Mouse (Mus musculus) embryonic stem cell, embryonic (primary cell): ENCODE results near the gene A930004D18Rik.

Experiments
- CTCF ChIA-PET, 4 experiments: fragments of 300-600 bp in 2 of 4; fragments of 350-600 bp in 2 of 4; sonication (Branson Sonifier 250); formaldehyde crosslinking; loops; one replicate each; lab custom pipeline; 2022; ENCODE audit warnings: inconsistent platforms in 2 of 4; lab: Charles Lee
- POLR2A ChIA-PET, 4 experiments: fragments of 300-600 bp in 2 of 4; fragments of 350-600 bp in 2 of 4; sonication (Branson Sonifier 250); formaldehyde crosslinking; loops; one replicate each; lab custom pipeline; 2022; ENCODE audit warnings: antibody characterized with exemption in 4 of 4, inconsistent platforms in 1 of 4; lab: Charles Lee

A930004D18Rik gene

GRCm38 (mm10) chr2:18005137-18005536 lies 32.4 kb downstream of the A930004D18Rik start:
- ChIA-PET POLR2A (interaction anchor here (0.5 to 3.5 kb wide), 19 partner anchors 8 to 449 kb away, joined by 3 to 15 read pairs (median 4); partner anchors contain the start of gene H2al2a (in 1 of the 4)), CTCF (no interaction called here)

DNA sequence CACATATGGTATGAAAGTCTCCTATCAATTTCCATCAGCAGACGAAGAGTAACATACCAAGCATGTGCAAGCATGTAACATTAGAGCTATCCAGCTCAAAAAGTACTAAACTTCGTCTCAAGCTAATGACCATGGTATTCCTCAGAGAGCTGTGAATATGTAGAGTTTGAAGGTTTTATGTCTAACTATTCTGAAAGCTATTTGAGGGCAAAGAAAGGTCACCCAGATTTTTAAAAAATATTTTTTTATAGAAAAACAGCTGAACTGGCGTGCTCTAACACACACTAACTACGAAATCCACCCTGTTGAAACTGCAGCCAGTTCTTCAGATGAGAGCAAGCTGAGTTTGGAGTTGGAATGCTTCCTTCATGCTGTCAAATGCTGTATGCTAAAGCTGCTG lies 33.3 kb downstream of the A930004D18Rik start:
- POLR2A ChIA-PET = interaction anchor here (0.5 to 3.5 kb wide), 12 partner anchors 12 to 450 kb away, joined by 3 to 15 read pairs (median 4); no protein-coding TSS in a partner anchor
- CTCF ChIA-PET = interaction anchor here in 1 of 4 experiments (0.7 to 1.5 kb wide), 2 partner anchors 68 to 1681 kb away, joined by 4 to 5 read pairs; no protein-coding TSS in a partner anchor

DNA sequence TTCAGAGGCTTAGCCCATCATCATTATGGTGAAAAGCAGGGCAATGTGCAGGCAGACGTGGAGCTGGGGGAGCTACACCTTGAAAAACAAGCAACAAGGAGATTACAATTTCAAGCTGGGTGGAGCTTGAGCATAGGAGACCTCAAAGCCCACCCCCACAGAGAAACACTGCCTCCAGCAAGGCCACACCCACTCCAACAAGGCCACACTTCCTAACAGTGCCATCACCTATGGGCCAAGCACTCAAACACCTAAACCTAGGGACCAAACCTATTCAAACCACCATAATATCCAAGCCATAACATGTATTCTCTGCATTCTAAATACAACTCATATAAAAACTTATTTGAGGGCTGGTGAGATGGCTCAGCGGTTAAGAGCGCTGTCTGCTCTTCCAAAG lies 35.2 kb downstream of the A930004D18Rik start:
- CTCF ChIA-PET = interaction anchor here in 1 of 4 experiments (0.5 kb wide), 1 partner anchor 58 kb away, joined by 3 read pairs; no protein-coding TSS in a partner anchor
- POLR2A ChIA-PET = interaction anchor here in 3 of 4 experiments (0.7 to 1.4 kb wide), 3 partner anchors 26 to 1011 kb away, joined by 3 to 4 read pairs (median 3); no protein-coding TSS in a partner anchor

GRCm38 (mm10) chr2:17996858-17997257 lies 40.7 kb downstream of the A930004D18Rik start, which contains the start of gene H2al2a:
TSS of gene H2al2a (minus strand) at chr2:17996958.
- ChIA-PET CTCF (interaction anchor here in 1 of 4 experiments (0.6 kb wide), 1 partner anchor 453 kb away, joined by 7 read pairs; no protein-coding TSS in a partner anchor), POLR2A (interaction anchor here in 2 of 4 experiments (0.6 to 1.3 kb wide), 4 partner anchors 8 to 735 kb away, joined by 3 to 4 read pairs (median 3); no protein-coding TSS in a partner anchor)

DNA sequence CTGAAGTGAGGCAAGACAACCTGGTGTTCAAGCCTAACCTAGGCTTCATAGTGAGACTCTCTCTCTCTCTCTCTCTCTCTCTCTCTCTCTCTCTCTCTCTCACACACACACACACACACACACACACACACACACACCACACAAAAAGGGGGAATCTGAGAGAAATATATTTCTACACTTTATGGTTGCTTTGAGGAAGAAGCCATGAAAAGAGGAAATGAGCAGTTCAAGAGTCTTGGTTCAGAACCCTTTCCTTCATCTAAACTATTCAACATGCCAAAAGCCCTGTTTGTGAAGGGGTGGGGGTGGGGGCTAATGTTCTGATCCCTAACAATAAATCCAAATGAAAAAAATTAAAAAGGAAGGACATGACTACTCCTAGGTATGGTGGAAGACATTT lies 48.0 kb downstream of the A930004D18Rik start:
- ChIA-PET POLR2A (interaction anchor here (0.6 to 9.7 kb wide), 55 partner anchors 9 to 1972 kb away, joined by 3 to 120 read pairs (median 5); partner anchors contain the start of genes A930004D18Rik (in 1 of the 4), Dnajc1 (in 1 of the 4) and Skida1 (in 1 of the 4)), CTCF (interaction anchor here in 1 of 4 experiments (0.6 kb wide), 1 partner anchor 214 kb away, joined by 7 read pairs; no protein-coding TSS in a partner anchor)

DNA sequence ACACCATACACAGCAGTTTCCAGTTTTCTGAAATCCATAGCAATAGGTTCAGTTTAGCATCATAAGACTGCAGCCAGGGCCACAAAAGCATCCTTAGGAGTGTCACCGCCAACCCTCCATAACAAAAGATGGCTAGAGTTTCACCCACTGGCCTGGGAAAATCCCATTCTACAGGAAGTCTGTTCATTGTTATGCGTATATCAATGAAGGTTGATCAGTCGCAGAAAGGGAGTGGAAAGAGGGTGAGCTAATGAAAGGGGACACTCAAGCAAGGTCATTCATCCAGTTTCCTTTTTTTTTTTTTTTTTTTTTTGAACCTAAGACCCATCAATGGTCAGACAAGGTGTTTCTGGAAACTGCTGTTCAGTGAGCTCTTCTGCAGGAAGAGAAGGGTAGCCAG lies 48.4 kb downstream of the A930004D18Rik start:
- POLR2A ChIA-PET = interaction anchor here (0.6 to 9.7 kb wide), 60 partner anchors 9 to 1972 kb away, joined by 3 to 120 read pairs (median 5); partner anchors contain the start of genes A930004D18Rik (in 1 of the 4), Dnajc1 (in 1 of the 4) and Skida1 (in 1 of the 4)
- CTCF ChIA-PET = interaction anchor here in 1 of 4 experiments (0.6 kb wide), 1 partner anchor 214 kb away, joined by 7 read pairs; no protein-coding TSS in a partner anchor

- ChIA-PET CTCF (no interaction called here), POLR2A (interaction anchor here in 2 of 4 experiments (0.7 to 10.5 kb wide), 5 partner anchors 8 to 173 kb away, joined by 4 to 120 read pairs (median 11); no protein-coding TSS in a partner anchor)
Observed at GRCm38 (mm10) chr2:17986694-17987093, 50.8 kb downstream of the A930004D18Rik start.

GRCm38 (mm10) chr2:17984774-17985173 lies 52.8 kb downstream of the A930004D18Rik start:
- CTCF ChIA-PET = no interaction called here
- POLR2A ChIA-PET = interaction anchor here in 3 of 4 experiments (0.6 to 10.5 kb wide), 11 partner anchors 12 to 988 kb away, joined by 3 to 120 read pairs (median 4); partner anchors contain the start of gene H2al2a (in 1 of the 3)

GRCm38 (mm10) chr2:17982747-17983146 lies 54.8 kb downstream of the A930004D18Rik start:
- POLR2A ChIA-PET = interaction anchor here in 3 of 4 experiments (0.7 to 10.5 kb wide), 20 partner anchors 10 to 73 kb away, joined by 3 to 84 read pairs (median 4); partner anchors contain the start of gene Mllt10 (in 1 of the 3)

DNA sequence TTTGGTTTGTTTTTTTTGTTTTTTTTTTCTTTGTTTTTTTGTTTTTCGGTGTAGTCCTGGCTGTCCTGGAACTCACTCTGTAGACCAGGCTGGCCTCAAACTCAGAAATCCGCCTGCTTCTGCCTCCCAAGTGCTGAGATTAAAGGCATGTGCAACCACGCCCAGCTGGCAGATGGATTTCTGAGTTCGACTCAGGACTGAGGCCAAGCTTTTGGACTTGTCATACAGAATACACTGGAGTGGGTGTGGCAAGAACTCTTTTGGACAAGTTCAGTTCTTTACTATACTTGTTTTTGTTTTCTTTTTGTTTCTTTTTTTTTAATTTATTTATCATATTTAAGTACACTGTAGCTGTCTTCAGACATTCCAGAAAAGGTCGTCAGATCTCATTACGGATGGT lies 58.8 kb downstream of the A930004D18Rik start:
- CTCF ChIA-PET = no interaction called here

More at GRCm38 (mm10) chr2:17982747-17983146, 54.8 kb downstream of the A930004D18Rik start:
- CTCF ChIA-PET = interaction anchor here in 1 of 4 experiments (0.7 kb wide), 1 partner anchor 40 kb away, joined by 4 read pairs; no protein-coding TSS in a partner anchor

DNA sequence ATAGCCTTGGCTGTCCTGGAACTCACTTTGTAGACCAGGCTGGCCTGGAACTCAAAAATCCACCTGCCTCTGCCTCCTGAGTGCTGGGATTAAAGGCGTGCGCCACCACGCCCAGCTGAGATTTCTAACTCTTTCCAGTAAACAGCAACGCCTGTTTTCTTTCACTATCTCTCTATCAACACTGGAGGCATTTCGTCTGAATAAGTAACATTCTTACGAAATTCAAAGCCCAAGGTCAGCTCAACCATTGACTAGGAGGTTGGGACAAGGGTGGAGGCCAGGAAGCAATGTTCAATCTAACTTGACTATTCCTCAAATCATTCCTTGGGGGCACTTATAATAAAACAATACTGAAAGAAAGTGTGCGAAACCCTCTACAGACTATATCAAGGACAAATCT lies 59.3 kb downstream of the A930004D18Rik start:
- POLR2A ChIA-PET = interaction anchor here in 3 of 4 experiments (0.7 to 10.5 kb wide), 28 partner anchors 8 to 110 kb away, joined by 3 to 80 read pairs (median 4); partner anchors contain the start of gene Skida1 (in 1 of the 3)
- CTCF ChIA-PET = interaction anchor here in 1 of 4 experiments (0.7 kb wide), 1 partner anchor 53 kb away, joined by 3 read pairs; no protein-coding TSS in a partner anchor

More for the DNA sequence above, 58.8 kb downstream of the A930004D18Rik start:
- POLR2A ChIA-PET = interaction anchor here in 3 of 4 experiments (0.7 to 10.5 kb wide), 26 partner anchors 8 to 110 kb away, joined by 3 to 80 read pairs (median 4); no protein-coding TSS in a partner anchor

DNA sequence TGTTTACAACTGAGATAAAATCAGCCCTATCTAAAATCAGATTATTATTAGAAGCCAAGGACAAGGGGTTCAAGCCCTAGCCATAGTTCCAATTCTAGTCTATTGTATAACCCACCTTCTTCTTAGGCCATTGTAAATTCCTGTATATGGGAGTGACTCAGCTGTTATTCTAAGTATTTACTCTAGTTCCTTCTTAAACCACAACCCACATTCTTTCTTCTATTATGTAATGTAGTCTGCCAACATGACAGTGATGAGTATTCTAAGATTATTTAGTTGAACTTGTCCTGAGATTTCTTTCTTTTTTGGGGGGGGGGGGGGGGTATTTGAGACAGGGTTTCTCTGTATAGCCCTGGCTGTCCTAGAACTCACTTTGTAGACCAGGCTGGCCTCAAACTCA lies 59.9 kb downstream of the A930004D18Rik start:
- ChIA-PET CTCF (interaction anchor here in 1 of 4 experiments (0.7 kb wide), 1 partner anchor 53 kb away, joined by 3 read pairs; no protein-coding TSS in a partner anchor), POLR2A (interaction anchor here in 3 of 4 experiments (0.6 to 10.5 kb wide), 25 partner anchors 7 to 111 kb away, joined by 3 to 80 read pairs (median 4); partner anchors contain the start of gene Skida1 (in 1 of the 3))

GRCm38 (mm10) chr2:17975601-17976327 lies 61.8 kb downstream of the A930004D18Rik start:
- POLR2A ChIA-PET = interaction anchor here (0.6 to 7.5 kb wide), 16 partner anchors 12 to 87 kb away, joined by 3 to 120 read pairs (median 4); no protein-coding TSS in a partner anchor
- CTCF ChIA-PET = no interaction called here
